8 mouse cellular contexts compared by ENCODE assay signal in the genomic region with DNA sequence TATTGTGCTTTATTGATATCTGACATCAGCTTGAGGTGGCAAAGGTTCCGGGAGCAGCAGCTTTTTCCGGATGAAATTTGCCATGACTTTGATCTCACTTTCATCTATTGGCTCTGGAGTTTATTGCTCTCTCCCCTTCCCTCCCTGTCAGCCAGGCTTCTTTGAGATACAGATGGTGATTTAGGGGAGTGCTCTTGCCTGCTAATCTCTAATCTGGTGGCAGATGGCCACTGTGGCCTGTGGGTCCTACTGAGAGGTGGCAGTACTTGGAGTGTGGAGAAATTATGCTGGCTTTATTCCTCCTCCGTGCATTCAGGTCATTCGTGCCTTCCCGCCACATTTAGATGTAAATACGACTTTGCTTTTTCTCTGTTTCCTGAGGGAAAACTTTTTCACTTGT. TPM values are rescaled to one million over a fixed set of nuclear protein-coding genes. Genes with fewer than 3 reads are reported as not detected.
DNase-seq lines count a peak whose midpoint lies in the region; ATAC-seq lines count a peak whose summit lies in the region.

No protein-coding gene starts in this region.

- H3K9ac ChIP-seq in heart, embryonic 12.5 days, result peak overlapping the region; percentile 80
- peak overlapping the region; percentile 82 for H3K9ac ChIP-seq in hindbrain, embryonic 12.5 days
- peak overlapping the region; percentile 80 for H3K9ac ChIP-seq in midbrain, embryonic 11.5 days (ENCODE audit: low read length)

- H3K9me3 ChIP-seq in heart, embryonic 12.5 days (replicated peaks), result no peaks in the 10 kb centered on the region
- H3K9me3 ChIP-seq in hindbrain, embryonic 12.5 days (replicated peaks), result no peaks in the 10 kb centered on the region
- H3K9me3 ChIP-seq in midbrain, embryonic 11.5 days (ENCODE audit: control insufficient read depth, low read length), result no peaks in the 10 kb centered on the region

- H3K27ac ChIP-seq in heart, embryonic 12.5 days (ENCODE audit: poor library complexity, severe bottlenecking), result no peak overlapping the region
- no peak overlapping the region for H3K27ac ChIP-seq in hindbrain, embryonic 12.5 days
- no peak overlapping the region for H3K27ac ChIP-seq in midbrain, embryonic 11.5 days (ENCODE audit: low read depth, low read length)

- H3K4me3 ChIP-seq in heart, embryonic 12.5 days, result peak overlapping the region; percentile 80
- peak overlapping the region; percentile 89 for H3K4me3 ChIP-seq in hindbrain, embryonic 12.5 days
- H3K4me3 ChIP-seq in midbrain, embryonic 11.5 days (ENCODE audit: low read depth, low read length), result peak overlapping the region; percentile 89

- H3K4me2 ChIP-seq in heart, embryonic 12.5 days, result peak overlapping the region; percentile 77
- H3K4me2 ChIP-seq in hindbrain, embryonic 12.5 days (replicated peaks), result peak overlapping the region; percentile 66
- H3K4me2 ChIP-seq in midbrain, embryonic 11.5 days, result peak overlapping the region; percentile 82

- intact Hi-C loops in heart, postnatal 25 days (cut with DNase I), result loop anchor here (5.0 kb wide), 1 partner anchor 48 kb away; a partner anchor contains a TSS

- H3K36me3 ChIP-seq in heart, embryonic 12.5 days, result peaks cover 34% of the 10 kb centered on the region
- peaks cover 39% of the 10 kb centered on the region for H3K36me3 ChIP-seq in hindbrain, embryonic 12.5 days
- peaks cover 9% of the 10 kb centered on the region for H3K36me3 ChIP-seq in midbrain, embryonic 11.5 days (ENCODE audit: control insufficient read depth, insufficient read depth, low read length)

- no peak for DNase-seq in heart, postnatal 25 days (ENCODE audit: low spot score)
- peak; percentile 34 for DNase-seq in MN1 (ENCODE audit: low spot score)
- no peak for DNase-seq in midbrain, embryonic 11.5 days (ENCODE audit: low spot score, missing footprints)
- DNase-seq in adrenal gland, postnatal 10 days, result no peak
- no peak for DNase-seq in frontal cortex, postnatal 10 days (ENCODE audit: low spot score in 2 of 2)
- DNase-seq in thymus, postnatal 36 days, result no peak

- no peaks in the 10 kb centered on the region for H3K27me3 ChIP-seq in heart, embryonic 12.5 days (replicated peaks)
- no peaks in the 10 kb centered on the region for H3K27me3 ChIP-seq in hindbrain, embryonic 12.5 days
- H3K27me3 ChIP-seq in midbrain, embryonic 11.5 days (ENCODE audit: control insufficient read depth, insufficient read depth, low read length), result no peaks in the 10 kb centered on the region

- peaks cover 13% of the 10 kb centered on the region for H3K4me1 ChIP-seq in heart, embryonic 12.5 days (replicated peaks)
- peaks cover 19% of the 10 kb centered on the region for H3K4me1 ChIP-seq in hindbrain, embryonic 12.5 days
- H3K4me1 ChIP-seq in midbrain, embryonic 11.5 days (ENCODE audit: control insufficient read depth, insufficient read depth, low read length), result peaks cover 13% of the 10 kb centered on the region

- ATAC-seq in heart, embryonic 12.5 days (ENCODE audit: insufficient number of reproducible peaks, low FRiP score), result no peak
- ATAC-seq in hindbrain, embryonic 12.5 days (ENCODE audit: low FRiP score), result no peak
- ATAC-seq in midbrain, embryonic 11.5 days (ENCODE audit: low FRiP score), result no peak

- WGBS in heart, embryonic 12.5 days, result 37% methylated on average over 6 of the region's 6 CpGs
- WGBS in hindbrain, embryonic 12.5 days, result 39% methylated on average over 6 of the region's 6 CpGs
- 30% methylated on average over 6 of the region's 6 CpGs for WGBS in midbrain, embryonic 11.5 days

RNA-seq across cellular contexts. Expression of a gene that starts 0.8 kb away (rescaled TPM):
- polyA plus RNA-seq in heart, embryonic 12.5 days (2016; fragmentation: Nextera tagmentation; extraction: Ambion mirVana), result 55.2 and 58.1 TPM in 2 replicates
- 10 to 100 TPM; 17.1 to 17.6 TPM for total RNA-seq in heart, postnatal 25 days (2021)
- polyA plus RNA-seq in hindbrain, embryonic 12.5 days (2016; fragmentation: Nextera tagmentation; extraction: Ambion mirVana), result 75.8 and 76.4 TPM in 2 replicates
- 64.0 and 64.7 TPM in 2 replicates for polyA plus RNA-seq in midbrain, embryonic 11.5 days (2014; fragmentation: Nextera tagmentation; extraction: Ambion mirVana)
- 10 to 100 TPM; 30.7 to 36.7 TPM for total RNA-seq in adrenal gland, postnatal 10 days (2021)

RNA-seq across cellular contexts. Expression of a gene that starts 0.9 kb away (rescaled TPM):
- polyA plus RNA-seq in heart, embryonic 12.5 days (2016; fragmentation: Nextera tagmentation; extraction: Ambion mirVana), result 49.2 and 52.2 TPM in 2 replicates
- 10 to 100 TPM; 10.8 to 12.4 TPM for total RNA-seq in heart, postnatal 25 days (2021)
- 63.1 and 64.4 TPM in 2 replicates for polyA plus RNA-seq in hindbrain, embryonic 12.5 days (2016; fragmentation: Nextera tagmentation; extraction: Ambion mirVana)
- polyA plus RNA-seq in midbrain, embryonic 11.5 days (2014; fragmentation: Nextera tagmentation; extraction: Ambion mirVana), result 75.0 and 82.1 TPM in 2 replicates
- total RNA-seq in adrenal gland, postnatal 10 days (2021), result 10 to 100 TPM; 24.3 to 25.5 TPM

RNA-seq across cellular contexts. Expression of a gene that starts 22.4 kb away (rescaled TPM):
- polyA plus RNA-seq in heart, embryonic 12.5 days (2016; fragmentation: Nextera tagmentation; extraction: Ambion mirVana), result 906 and 931 TPM in 2 replicates
- total RNA-seq in heart, postnatal 25 days (2021), result 100 to 1,000 TPM in 1 of 2 experiments, 10 to 100 TPM in 1; 98.5 to 103 TPM
- polyA plus RNA-seq in hindbrain, embryonic 12.5 days (2016; fragmentation: Nextera tagmentation; extraction: Ambion mirVana), result 514 and 546 TPM in 2 replicates
- 730 and 785 TPM in 2 replicates for polyA plus RNA-seq in midbrain, embryonic 11.5 days (2014; fragmentation: Nextera tagmentation; extraction: Ambion mirVana)
- 100 to 1,000 TPM; 536 to 564 TPM for total RNA-seq in adrenal gland, postnatal 10 days (2021)

RNA-seq across cellular contexts. Expression of a gene that starts 38.2 kb away (rescaled TPM):
- 16.9 TPM in 2 replicates for polyA plus RNA-seq in heart, embryonic 12.5 days (2016; fragmentation: Nextera tagmentation; extraction: Ambion mirVana)
- total RNA-seq in heart, postnatal 25 days (2021), result 10 to 100 TPM; 14.1 to 15.5 TPM
- 18.3 and 20.9 TPM in 2 replicates for polyA plus RNA-seq in hindbrain, embryonic 12.5 days (2016; fragmentation: Nextera tagmentation; extraction: Ambion mirVana)
- 13.2 and 14.7 TPM in 2 replicates for polyA plus RNA-seq in midbrain, embryonic 11.5 days (2014; fragmentation: Nextera tagmentation; extraction: Ambion mirVana)
- total RNA-seq in adrenal gland, postnatal 10 days (2021), result 10 to 100 TPM; 12.6 to 12.8 TPM

RNA-seq across cellular contexts. Expression of a gene that starts 46.8 kb away (rescaled TPM):
- 21.6 and 26.3 TPM in 2 replicates for polyA plus RNA-seq in heart, embryonic 12.5 days (2016; fragmentation: Nextera tagmentation; extraction: Ambion mirVana)
- 10 to 100 TPM; 13.2 to 17.2 TPM for total RNA-seq in heart, postnatal 25 days (2021)
- polyA plus RNA-seq in hindbrain, embryonic 12.5 days (2016; fragmentation: Nextera tagmentation; extraction: Ambion mirVana), result 33.1 and 39.0 TPM in 2 replicates
- polyA plus RNA-seq in midbrain, embryonic 11.5 days (2014; fragmentation: Nextera tagmentation; extraction: Ambion mirVana), result 27.0 and 33.4 TPM in 2 replicates
- 10 to 100 TPM; 15.5 to 24.2 TPM for total RNA-seq in adrenal gland, postnatal 10 days (2021)
